Mouse (Mus musculus): Measurements from ENCODE around the gene Tenm2.

- no peak for TF ChIP-seq POLR2A (IDR thresholded peaks at IDR 0.05; ENCODE audit: borderline replicate concordance, control insufficient read depth, low read depth, low read length)
- TF ChIP-seq CTCF (IDR thresholded peaks at IDR 0.05; ENCODE audit: control insufficient read depth, insufficient read depth, low read length): no peak
These were observed 943.6 kb downstream of the Tenm2 start for GRCm38 (mm10) chr11:36292206-36292605.

Measured in bone marrow, adult 2 months (tissue).